Mouse (Mus musculus) myocyte (in vitro differentiated cells): ENCODE data around the gene Polr3f. TPM values are rescaled to one million over a fixed set of nuclear protein-coding genes. Genes with fewer than 3 reads are reported as not detected.
A peak's percentile ranks its signal among the peaks of the same experiment; 100 is the strongest.

Experiments
- H3K27me3 ChIP-seq: one replicate; pipeline ENCODE4 v1.6.1; 2011; ENCODE audit not compliant: control insufficient read depth, insufficient read depth, insufficient read length
- H3K36me3 ChIP-seq: one replicate; pipeline ENCODE4 v1.6.1; 2011; ENCODE audit not compliant: control insufficient read depth, insufficient read depth
- H3K4me2 ChIP-seq: one replicate; pipeline ENCODE4 v1.6.1; 2011; ENCODE audit warnings: low read depth, control low read depth
- H3K4me3 ChIP-seq: one replicate; pipeline ENCODE4 v1.5.1; 2011; ENCODE audit warnings: mild to moderate bottlenecking, control low read depth, moderate library complexity
- H3K79me2 ChIP-seq: one replicate; pipeline ENCODE4 v1.6.1; 2011; ENCODE audit not compliant: control insufficient read depth, insufficient read depth
- H3ac ChIP-seq: one replicate; pipeline ENCODE4 v1.6.1; 2011; ENCODE audit not compliant: control insufficient read depth, insufficient read length
- CEBPB ChIP-seq: IDR thresholded peaks from 2 replicates; pipeline ENCODE4 v1.6.1; 2011; ENCODE audit warnings: mild to moderate bottlenecking, moderate library complexity; ENCODE audit not compliant: poor library complexity, insufficient read depth, severe bottlenecking
- E2F4 ChIP-seq: IDR thresholded peaks from one replicate; pipeline ENCODE4 v1.6.1; 2011; ENCODE audit warnings: mild to moderate bottlenecking, control low read depth, moderate library complexity; ENCODE audit not compliant: insufficient read depth
- MAX ChIP-seq: IDR thresholded peaks from one replicate; pipeline ENCODE4 v1.6.1; 2011; ENCODE audit warnings: low read depth, mild to moderate bottlenecking, control low read depth
- MYOD1 ChIP-seq, 3 experiments: IDR thresholded peaks; one replicate each; pipeline ENCODE4 v1.6.1; 2011; ENCODE audit warnings: control low read depth in 2 of 3, low read depth in 2 of 3, mild to moderate bottlenecking in 2 of 3, moderate library complexity in 1 of 3; ENCODE audit not compliant: insufficient read length in 2 of 3, control insufficient read depth in 1 of 3
- MYOG ChIP-seq, 3 experiments: IDR thresholded peaks; one replicate each; pipeline ENCODE4 v1.6.1; 2011; ENCODE audit warnings: control low read depth in 2 of 3, low read depth in 2 of 3, mild to moderate bottlenecking in 2 of 3; ENCODE audit not compliant: insufficient read length in 2 of 3, control insufficient read depth in 1 of 3, insufficient read depth in 1 of 3
- POLR2A ChIP-seq: IDR thresholded peaks from one replicate; pipeline ENCODE4 v1.6.1; 2011; ENCODE audit warnings: low read depth, mild to moderate bottlenecking, control low read depth, moderate library complexity; ENCODE audit not compliant: insufficient read length
- POLR2AphosphoS2 ChIP-seq: IDR thresholded peaks from one replicate; pipeline ENCODE4 v1.6.1; 2011; ENCODE audit warnings: low read depth, control low read depth; ENCODE audit not compliant: insufficient read length
- REST ChIP-seq: IDR thresholded peaks from one replicate; pipeline ENCODE4 v1.6.1; 2011; ENCODE audit warnings: mild to moderate bottlenecking, control low read depth, moderate library complexity; ENCODE audit not compliant: insufficient read depth, insufficient read length
- SRF ChIP-seq: IDR thresholded peaks from one replicate; pipeline ENCODE4 v1.6.1; 2011; ENCODE audit warnings: low read depth; ENCODE audit not compliant: control insufficient read depth, insufficient read length
- TCF12 ChIP-seq: IDR thresholded peaks from one replicate; pipeline ENCODE4 v1.6.1; 2011; ENCODE audit warnings: mild to moderate bottlenecking, control low read depth; ENCODE audit not compliant: poor library complexity, insufficient read depth, severe bottlenecking
- TCF3 ChIP-seq: IDR thresholded peaks from one replicate; pipeline ENCODE4 v1.6.1; 2011; ENCODE audit warnings: low read depth, control low read depth; ENCODE audit not compliant: insufficient read length
- USF1 ChIP-seq: IDR thresholded peaks from one replicate; pipeline ENCODE4 v1.6.1; 2011; ENCODE audit warnings: low read depth, mild to moderate bottlenecking, control low read depth, moderate library complexity
- polyA plus RNA-seq: library from polyadenylated mRNA; unstranded; fragments of >200 nt; fragmentation: generic; extraction: Trizol; gene quantifications from one replicate; pipeline ENCODE4 v1.2.1, GENCODE M21; 2012; ENCODE audit warnings: missing spikeins

The Polr3f gene
- polyA plus RNA-seq, 1 experiment = 5.5 TPM

GRCm38 (mm10) chr2:144545061-144545460 is 17.5 kb downstream of the Polr3f start:
- Histone ChIP-seq H3K4me2 (no peak overlapping the region), H3K4me3 (no peak overlapping the region), H3ac (no peak overlapping the region), H3K36me3 (peaks cover 20% of the 10 kb centered on the region), H3K27me3 (no peaks in the 10 kb centered on the region), H3K79me2 (no peaks in the 10 kb centered on the region)
- no peak for TF ChIP-seq REST
- TF ChIP-seq POLR2AphosphoS2 = no peak
- no peak for TF ChIP-seq E2F4
- TF ChIP-seq POLR2A = no peak
- no peak for TF ChIP-seq TCF3
- no peak for TF ChIP-seq USF1
- no peak for TF ChIP-seq MAX

GRCm38 (mm10) chr2:144545481-144545880 is 18.0 kb downstream of the Polr3f start:
- no peak for TF ChIP-seq SRF
- H3K4me2 ChIP-seq = no peak overlapping the region
- H3K36me3 ChIP-seq = peaks cover 19% of the 10 kb centered on the region

DNA sequence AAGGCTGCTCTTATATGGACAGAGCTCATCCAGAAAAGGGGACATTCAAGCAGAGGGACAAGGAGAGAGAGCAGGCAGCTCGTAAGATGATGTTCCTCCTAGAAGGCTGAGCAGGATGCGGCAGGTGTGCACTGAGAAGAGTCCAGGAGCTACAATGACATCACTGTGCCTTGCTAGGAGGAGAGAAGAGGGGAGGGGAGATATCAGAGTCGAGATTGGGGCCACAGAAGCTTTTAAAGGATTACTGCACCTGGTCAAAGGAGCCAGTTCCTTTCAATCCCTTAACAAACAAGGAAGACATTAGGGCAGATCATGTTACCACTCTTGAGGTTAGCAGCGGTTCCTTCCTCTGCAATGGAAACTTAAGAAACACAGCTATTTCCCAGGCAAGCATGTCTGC is 20.0 kb downstream of the Polr3f start:
- no peaks in the 10 kb centered on the region for H3K27me3 ChIP-seq
- H3K4me3 ChIP-seq = no peak overlapping the region
- H3K36me3 ChIP-seq = peaks cover 17% of the 10 kb centered on the region
- no peak for TF ChIP-seq MYOG (IDR thresholded peaks at IDR 0.05; ENCODE audit: control insufficient read depth in 1 of 3, insufficient read depth in 1 of 3, insufficient read length in 2 of 3, low read depth in 2 of 3)
- no peak for TF ChIP-seq REST
- TF ChIP-seq MAX = no peak
- TF ChIP-seq CEBPB = no peak
- TF ChIP-seq TCF12 = no peak
- no peak for TF ChIP-seq POLR2AphosphoS2
- no peak for TF ChIP-seq MYOD1 (IDR thresholded peaks at IDR 0.05; ENCODE audit: control insufficient read depth in 1 of 3, insufficient read length in 2 of 3, low read depth in 2 of 3)
- no peak for TF ChIP-seq POLR2A
- TF ChIP-seq TCF3 = no peak
- TF ChIP-seq SRF = no peak
- no peak for TF ChIP-seq USF1
- no peak for TF ChIP-seq E2F4
- H3K79me2 ChIP-seq = no peaks in the 10 kb centered on the region
- no peak overlapping the region for H3ac ChIP-seq
- H3K4me2 ChIP-seq = no peak overlapping the region

More at GRCm38 (mm10) chr2:144545481-144545880, 18.0 kb downstream of the Polr3f start:
- Histone ChIP-seq H3K27me3 (no peaks in the 10 kb centered on the region), H3K79me2 (no peaks in the 10 kb centered on the region), H3K4me3 (no peak overlapping the region), H3ac (no peak overlapping the region)

GRCm38 (mm10) chr2:144550529-144550928 is 23.0 kb downstream of the Polr3f start, which contains the start of gene Rbbp9:
Gene Rbbp9 (minus strand): TSS chr2:144550869.
- TF ChIP-seq TCF12 (no peak), SRF (no peak), REST (no peak), CEBPB (no peak), POLR2A (peak; percentile 71), POLR2AphosphoS2 (peak; percentile 65), MYOG (IDR thresholded peaks at IDR 0.05; ENCODE audit: control insufficient read depth in 1 of 3, insufficient read depth in 1 of 3, insufficient read length in 2 of 3, low read depth in 2 of 3) (no peak)

DNA sequence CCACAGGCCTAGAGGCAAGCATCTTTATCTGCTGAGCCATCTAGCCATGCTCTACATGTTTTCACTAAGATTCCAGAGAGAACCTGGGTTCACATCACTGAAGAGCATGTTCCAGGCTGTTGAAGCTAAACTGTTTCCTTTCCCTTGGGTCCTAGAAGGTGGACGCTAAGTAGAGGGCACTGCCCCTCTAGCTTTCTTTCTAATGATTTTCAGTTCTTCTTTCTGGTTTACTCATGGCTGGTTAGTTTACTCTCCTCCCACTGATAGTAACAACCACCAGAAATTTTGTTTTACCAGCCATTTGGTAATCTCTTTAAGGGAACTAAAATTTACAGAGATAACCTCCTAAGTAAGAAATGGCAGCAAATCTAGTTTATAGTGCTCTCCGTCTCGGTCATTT is 26.4 kb downstream of the Polr3f start:
- H3K79me2 ChIP-seq = peaks cover 24% of the 10 kb centered on the region
- no peak overlapping the region for H3ac ChIP-seq
- no peak overlapping the region for H3K4me3 ChIP-seq
- no peak for TF ChIP-seq TCF3
- TF ChIP-seq POLR2A = no peak
- TF ChIP-seq USF1 = no peak
- TF ChIP-seq REST = no peak
- no peak overlapping the region for H3K4me2 ChIP-seq
- H3K27me3 ChIP-seq = no peaks in the 10 kb centered on the region
- H3K36me3 ChIP-seq = no peaks in the 10 kb centered on the region

More at GRCm38 (mm10) chr2:144550529-144550928, 23.0 kb downstream of the Polr3f start, which contains the start of gene Rbbp9:
- Histone ChIP-seq H3K4me3 (peak within 1 kb of the TSS; percentile 55), H3K4me2 (peak within 1 kb of the TSS; percentile 81), H3K36me3 (peaks cover 5% of the 10 kb centered on the region), H3ac (peak within 1 kb of the TSS; percentile 85), H3K79me2 (no peaks in the 10 kb centered on the region), H3K27me3 (no peaks in the 10 kb centered on the region)
